Mouse (Mus musculus): ENCODE results near the gene Dgkk.
"Not testable (repeated sequence)": the region's sequence is repeated elsewhere in the genome, so short reads cannot be mapped to it uniquely, and the experiment has no call there.

Dgkk gene

GRCm38 (mm10) chrX:6779006-6779405 is at the start of gene Dgkk:
Gene Dgkk (plus strand): TSS chrX:6779306.
- DNase-seq, result not testable (repeated sequence)

GRCm38 (mm10) chrX:6733998-6734397 is 45.1 kb upstream of the Dgkk start:
- no peak for DNase-seq

GRCm38 (mm10) chrX:6750714-6751113 is 28.4 kb upstream of the Dgkk start:
- no peak for DNase-seq

GRCm38 (mm10) chrX:6751549-6752047 is 27.5 kb upstream of the Dgkk start:
- DNase-seq, result no peak

- DNase-seq, result no peak
Observed at GRCm38 (mm10) chrX:6777489-6778249, 1.4 kb upstream of the Dgkk start.

- DNase-seq, result no peak
Observed at GRCm38 (mm10) chrX:6778250-6778637, 862 bp upstream of the Dgkk start.

GRCm38 (mm10) chrX:6779969-6780539 is 948 bp downstream of the Dgkk start:
- DNase-seq, result no peak

- no peak for DNase-seq
Observed at GRCm38 (mm10) chrX:6832553-6832952, 53.4 kb downstream of the Dgkk start.

GRCm38 (mm10) chrX:6853466-6853865 is 74.4 kb downstream of the Dgkk start:
- DNase-seq, result no peak

GRCm38 (mm10) chrX:6854136-6854535 is 75.0 kb downstream of the Dgkk start:
- no peak for DNase-seq

- DNase-seq, result no peak
Observed at GRCm38 (mm10) chrX:6893933-6894332, 114.8 kb downstream of the Dgkk start.

GRCm38 (mm10) chrX:6911047-6911446 is 131.9 kb downstream of the Dgkk start:
- DNase-seq, result no peak

- DNase-seq, result no peak
Observed at GRCm38 (mm10) chrX:6922165-6922564, 143.1 kb downstream of the Dgkk start.

- no peak for DNase-seq
Observed at GRCm38 (mm10) chrX:6926224-6926623, 147.1 kb downstream of the Dgkk start.

- no peak for DNase-seq
Observed at GRCm38 (mm10) chrX:6968598-6968997, 189.5 kb downstream of the Dgkk start.

GRCm38 (mm10) chrX:6971956-6972355 is 192.8 kb downstream of the Dgkk start:
- no peak for DNase-seq

GRCm38 (mm10) chrX:6983916-6984315 is 204.8 kb downstream of the Dgkk start:
- not testable (repeated sequence) for DNase-seq

Data from kidney, adult 18-20 months (tissue).